Mouse (Mus musculus): ENCODE measurements around the gene Diras2. TPM values are rescaled to one million over a fixed set of nuclear protein-coding genes. Genes with fewer than 3 reads are reported as not detected.
A peak's percentile ranks its signal among the peaks of the same experiment; 100 is the strongest.

Gene Diras2
- polyA plus RNA-seq, 1 experiment: 2.0 TPM

GRCm38 (mm10) chr13:52530008-52530945 is 802 bp downstream of the Diras2 start:
- peak; percentile 46 to 69 for DNase-seq (ENCODE audit: low read depth in 1 of 2, low spot score in 2 of 2)
- TF ChIP-seq CTCF (IDR thresholded peaks at IDR 0.05; ENCODE audit: extremely low read depth, insufficient read depth, insufficient read length, insufficient replicate concordance) (peak; percentile 38; the same call in 1 of the 2 replicates), POLR2A (IDR thresholded peaks at IDR 0.05; ENCODE audit: low read depth, low read length) (no peak)
- peaks cover 15% of the 10 kb centered on the region for H3K4me1 ChIP-seq (ENCODE audit: control insufficient read depth, insufficient read depth, insufficient read length)
- H3K36me3 ChIP-seq (ENCODE audit: control insufficient read depth, insufficient read depth, low read length): no peaks in the 10 kb centered on the region
- H3K4me3 ChIP-seq (ENCODE audit: extremely low read depth, insufficient read depth, insufficient read length): peak overlapping the region; percentile 47
- 13% methylated on average over 50 of the region's 50 CpGs for WGBS
- 0 out of 2 replicates have a peak overlapping the region, but pooled peaks have one; percentile 1 for H3K27ac ChIP-seq (ENCODE audit: insufficient read depth, low read length)
- no peaks in the 10 kb centered on the region for H3K27me3 ChIP-seq (ENCODE audit: control insufficient read depth, insufficient read depth, low read length)

GRCm38 (mm10) chr13:52529188-52529972 is 1.7 kb downstream of the Diras2 start:
- DNase-seq (ENCODE audit: low read depth in 1 of 2, low spot score in 2 of 2): no peak
- H3K36me3 ChIP-seq (ENCODE audit: control insufficient read depth, insufficient read depth, low read length): no peaks in the 10 kb centered on the region
- H3K27ac ChIP-seq (ENCODE audit: insufficient read depth, low read length): no peak overlapping the region
- WGBS: 80% methylated on average over 13 of the region's 13 CpGs
- TF ChIP-seq POLR2A (IDR thresholded peaks at IDR 0.05; ENCODE audit: low read depth, low read length) (no peak), CTCF (IDR thresholded peaks at IDR 0.05; ENCODE audit: extremely low read depth, insufficient read depth, insufficient read length, insufficient replicate concordance) (no peak)
- no peaks in the 10 kb centered on the region for H3K27me3 ChIP-seq (ENCODE audit: control insufficient read depth, insufficient read depth, low read length)
- H3K4me1 ChIP-seq (ENCODE audit: control insufficient read depth, insufficient read depth, insufficient read length): peaks cover 14% of the 10 kb centered on the region
- H3K4me3 ChIP-seq (ENCODE audit: extremely low read depth, insufficient read depth, insufficient read length): no peak overlapping the region

GRCm38 (mm10) chr13:52528786-52529185 is 2.3 kb downstream of the Diras2 start:
- TF ChIP-seq CTCF (IDR thresholded peaks at IDR 0.05; ENCODE audit: extremely low read depth, insufficient read depth, insufficient read length, insufficient replicate concordance) (no peak), POLR2A (IDR thresholded peaks at IDR 0.05; ENCODE audit: low read depth, low read length) (no peak)
- Histone ChIP-seq H3K27me3 (ENCODE audit: control insufficient read depth, insufficient read depth, low read length) (no peaks in the 10 kb centered on the region), H3K4me1 (ENCODE audit: control insufficient read depth, insufficient read depth, insufficient read length) (peaks cover 8% of the 10 kb centered on the region), H3K27ac (ENCODE audit: insufficient read depth, low read length) (no peak overlapping the region), H3K36me3 (ENCODE audit: control insufficient read depth, insufficient read depth, low read length) (no peaks in the 10 kb centered on the region), H3K4me3 (ENCODE audit: extremely low read depth, insufficient read depth, insufficient read length) (no peak overlapping the region)
- DNase-seq (ENCODE audit: low read depth in 1 of 2, low spot score in 2 of 2): no peak
- WGBS: 87% methylated on average over 9 of the region's 9 CpGs

GRCm38 (mm10) chr13:52528281-52528680 is 2.8 kb downstream of the Diras2 start:
- H3K4me1 ChIP-seq (ENCODE audit: control insufficient read depth, insufficient read depth, insufficient read length): peaks cover 8% of the 10 kb centered on the region
- TF ChIP-seq POLR2A (IDR thresholded peaks at IDR 0.05; ENCODE audit: low read depth, low read length) (no peak), CTCF (IDR thresholded peaks at IDR 0.05; ENCODE audit: extremely low read depth, insufficient read depth, insufficient read length, insufficient replicate concordance) (no peak)
- H3K27ac ChIP-seq (ENCODE audit: insufficient read depth, low read length): no peak overlapping the region
- H3K36me3 ChIP-seq (ENCODE audit: control insufficient read depth, insufficient read depth, low read length): no peaks in the 10 kb centered on the region
- DNase-seq (ENCODE audit: low read depth in 1 of 2, low spot score in 2 of 2): no peak
- H3K27me3 ChIP-seq (ENCODE audit: control insufficient read depth, insufficient read depth, low read length): no peaks in the 10 kb centered on the region
- H3K4me3 ChIP-seq (ENCODE audit: extremely low read depth, insufficient read depth, insufficient read length): no peak overlapping the region
- WGBS: 87% methylated on average over 8 of the region's 8 CpGs

GRCm38 (mm10) chr13:52526249-52527035 is 4.6 kb downstream of the Diras2 start:
- H3K27ac ChIP-seq (ENCODE audit: insufficient read depth, low read length): no peak overlapping the region
- peaks cover 8% of the 10 kb centered on the region for H3K4me1 ChIP-seq (ENCODE audit: control insufficient read depth, insufficient read depth, insufficient read length)
- TF ChIP-seq CTCF (IDR thresholded peaks at IDR 0.05; ENCODE audit: extremely low read depth, insufficient read depth, insufficient read length, insufficient replicate concordance) (no peak), POLR2A (IDR thresholded peaks at IDR 0.05; ENCODE audit: low read depth, low read length) (no peak)
- H3K27me3 ChIP-seq (ENCODE audit: control insufficient read depth, insufficient read depth, low read length): no peaks in the 10 kb centered on the region
- H3K4me3 ChIP-seq (ENCODE audit: extremely low read depth, insufficient read depth, insufficient read length): no peak overlapping the region
- no peak for DNase-seq (ENCODE audit: low read depth in 1 of 2, low spot score in 2 of 2)
- WGBS: 87% methylated on average over 6 of the region's 6 CpGs
- no peaks in the 10 kb centered on the region for H3K36me3 ChIP-seq (ENCODE audit: control insufficient read depth, insufficient read depth, low read length)

GRCm38 (mm10) chr13:52524313-52524712 is 6.8 kb downstream of the Diras2 start:
- Histone ChIP-seq H3K4me1 (ENCODE audit: control insufficient read depth, insufficient read depth, insufficient read length) (no peaks in the 10 kb centered on the region), H3K36me3 (ENCODE audit: control insufficient read depth, insufficient read depth, low read length) (no peaks in the 10 kb centered on the region), H3K4me3 (ENCODE audit: extremely low read depth, insufficient read depth, insufficient read length) (no peak overlapping the region), H3K27ac (ENCODE audit: insufficient read depth, low read length) (no peak overlapping the region), H3K27me3 (ENCODE audit: control insufficient read depth, insufficient read depth, low read length) (no peaks in the 10 kb centered on the region)
- DNase-seq (ENCODE audit: low read depth in 1 of 2, low spot score in 2 of 2): no peak
- TF ChIP-seq POLR2A (IDR thresholded peaks at IDR 0.05; ENCODE audit: low read depth, low read length) (no peak), CTCF (IDR thresholded peaks at IDR 0.05; ENCODE audit: extremely low read depth, insufficient read depth, insufficient read length, insufficient replicate concordance) (no peak)
- WGBS: 89% methylated on average over 11 of the region's 11 CpGs
